Mouse (Mus musculus) liver, embryonic 16.5 days (tissue): ENCODE results near the gene Fam198a. TPM values are rescaled to one million over a fixed set of nuclear protein-coding genes. Genes with fewer than 3 reads are reported as not detected.

Source experiments
- ATAC-seq: fragments of 200-750 bp; cut with Nextera tagmentation; 2 replicates; pipeline ENCODE4 v1.8.0; 2017; ENCODE audit warnings: low read depth, mild to moderate bottlenecking, moderate number of reproducible peaks, moderate library complexity
- H3K27ac ChIP-seq: fragments of 300-500 bp; sonication (generic); 2 replicates; pipeline ENCODE4 v1.5.1; 2014; ENCODE audit warnings: mild to moderate bottlenecking, low read length
- H3K27me3 ChIP-seq: fragments of 300-500 bp; sonication (generic); 2 replicates; pipeline ENCODE4 v1.6.1; 2014; ENCODE audit warnings: low read depth, low read length, mixed read lengths; ENCODE audit not compliant: control insufficient read depth, insufficient read depth
- H3K36me3 ChIP-seq: fragments of 300-500 bp; sonication (generic); 2 replicates; pipeline ENCODE4 v1.6.1; 2014; ENCODE audit warnings: mild to moderate bottlenecking; ENCODE audit not compliant: control insufficient read depth, insufficient read depth
- H3K4me1 ChIP-seq: fragments of 300-500 bp; sonication (generic); 2 replicates; pipeline ENCODE4 v1.6.1; 2014; ENCODE audit warnings: low read depth, low read length, mixed read lengths; ENCODE audit not compliant: control insufficient read depth
- H3K4me2 ChIP-seq: fragments of 300-500 bp; sonication (generic); 2 replicates; pipeline ENCODE4 v1.6.1; 2014; ENCODE audit warnings: low read depth, low read length, mixed read lengths
- H3K4me3 ChIP-seq: fragments of 300-500 bp; sonication (generic); 2 replicates; pipeline ENCODE4 v1.5.1; 2014; ENCODE audit warnings: low read depth, mild to moderate bottlenecking, low read length
- H3K9ac ChIP-seq: fragments of 300-500 bp; sonication (generic); 2 replicates; pipeline ENCODE4 v1.6.1; 2014; ENCODE audit warnings: low read depth, low read length
- H3K9me3 ChIP-seq: fragments of 300-500 bp; sonication (generic); replicated peaks from 2 replicates; pipeline ENCODE4 v1.6.1; 2016; ENCODE audit warnings: low read length; ENCODE audit not compliant: control insufficient read depth
- WGBS: fragments of 180-500 bp; shearing (Covaris S2); extraction: QIAGEN DNeasy Blood & Tissue Kit; methylation state at CpG from one replicate; pipeline ENCODE4 v1.1.7; 2014; ENCODE audit not compliant: insufficient replicate concordance; 5-methylcytosine and 5-hydroxymethylcytosine counted together
- polyA plus RNA-seq: library from polyadenylated mRNA; unstranded; fragments of >200 nt; fragmentation: Nextera tagmentation; extraction: Ambion mirVana; gene quantifications from 2 replicates; pipeline ENCODE4 v1.2.1, GENCODE M21; 2015

The Fam198a gene
- polyA plus RNA-seq, 1 experiment from 2014 or later = 0.76 TPM

DNA sequence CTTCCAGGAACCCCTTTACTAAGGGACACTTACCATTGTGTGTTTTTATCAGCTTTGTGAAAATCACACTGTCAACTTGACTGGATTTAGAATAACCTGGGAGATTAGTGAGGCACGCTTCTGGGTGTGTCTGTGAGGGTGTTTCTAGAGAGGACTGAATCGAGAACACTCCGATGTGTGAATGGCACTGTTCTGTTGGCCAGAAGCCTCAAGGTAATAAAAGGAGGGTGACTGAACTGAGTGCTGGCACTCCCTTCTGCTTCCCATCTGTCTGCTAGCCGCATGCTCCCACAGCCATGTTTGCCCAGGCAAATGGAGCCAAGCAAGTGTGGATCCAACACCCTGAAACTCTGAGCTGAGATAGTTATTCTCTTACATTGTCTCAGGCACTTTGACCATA lies 47.2 kb downstream of the Fam198a start:
- 59% methylated on average over 4 of the region's 4 CpGs for WGBS
- no peak for ATAC-seq

DNA sequence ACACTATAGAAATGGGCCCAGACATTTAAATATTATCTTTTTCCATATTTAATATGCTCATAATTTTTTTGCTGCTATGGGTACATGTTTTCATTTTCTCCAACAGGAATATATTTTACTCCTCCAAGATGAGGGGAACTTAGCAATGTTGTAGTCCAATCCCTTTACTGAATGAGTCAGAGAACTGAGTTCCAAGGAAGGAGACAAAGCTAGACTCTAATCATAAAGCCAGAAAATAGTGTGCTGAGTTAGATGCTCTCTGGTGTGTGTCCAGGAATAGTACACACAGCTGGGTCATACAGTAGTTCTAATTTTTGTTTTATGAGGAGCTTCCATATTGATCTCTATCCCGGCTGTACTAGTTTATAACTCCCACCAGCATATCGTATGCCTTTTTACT lies 55.4 kb downstream of the Fam198a start:
- ATAC-seq = no peak
- Histone ChIP-seq H3K9ac (no peak overlapping the region), H3K4me2 (no peak overlapping the region), H3K4me1 (no peaks in the 10 kb centered on the region), H3K4me3 (no peak overlapping the region), H3K27ac (no peak overlapping the region), H3K27me3 (no peaks in the 10 kb centered on the region), H3K9me3 (no peaks in the 10 kb centered on the region), H3K36me3 (no peaks in the 10 kb centered on the region)
- 76% methylated on average over 2 of the region's 2 CpGs for WGBS

More for the DNA sequence above, 47.2 kb downstream of the Fam198a start:
- Histone ChIP-seq H3K9ac (no peak overlapping the region), H3K27ac (no peak overlapping the region), H3K36me3 (no peaks in the 10 kb centered on the region), H3K4me3 (no peak overlapping the region), H3K27me3 (peaks cover 9% of the 10 kb centered on the region), H3K4me1 (no peaks in the 10 kb centered on the region; the same call in none of the 2 replicates), H3K9me3 (no peaks in the 10 kb centered on the region), H3K4me2 (no peak overlapping the region)

DNA sequence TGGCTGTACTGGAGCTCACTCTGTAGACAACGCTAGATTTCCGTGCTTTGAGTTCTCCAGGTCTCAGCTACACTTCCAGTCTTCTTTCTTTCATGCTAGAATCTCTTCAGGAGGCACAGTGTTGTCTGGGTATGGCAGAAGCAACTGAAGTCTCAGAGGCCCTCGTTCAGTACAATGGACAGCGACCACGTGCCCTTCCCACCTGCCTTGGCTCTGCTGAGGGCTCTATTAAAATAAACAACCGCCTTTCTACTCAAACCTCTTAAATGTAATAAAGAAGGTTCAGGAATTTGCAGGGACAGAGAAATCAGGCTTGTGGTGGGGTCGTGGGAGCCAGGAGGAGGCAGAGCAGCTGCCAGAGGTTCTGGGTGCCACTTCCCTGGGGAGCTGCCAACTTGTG lies 55.8 kb downstream of the Fam198a start:
- ATAC-seq = no peak
- Histone ChIP-seq H3K4me2 (no peak overlapping the region), H3K27ac (no peak overlapping the region), H3K9ac (no peak overlapping the region), H3K27me3 (no peaks in the 10 kb centered on the region), H3K9me3 (no peaks in the 10 kb centered on the region), H3K4me3 (no peak overlapping the region), H3K4me1 (no peaks in the 10 kb centered on the region), H3K36me3 (no peaks in the 10 kb centered on the region)
- WGBS = 6% methylated on average over 7 of the region's 7 CpGs

DNA sequence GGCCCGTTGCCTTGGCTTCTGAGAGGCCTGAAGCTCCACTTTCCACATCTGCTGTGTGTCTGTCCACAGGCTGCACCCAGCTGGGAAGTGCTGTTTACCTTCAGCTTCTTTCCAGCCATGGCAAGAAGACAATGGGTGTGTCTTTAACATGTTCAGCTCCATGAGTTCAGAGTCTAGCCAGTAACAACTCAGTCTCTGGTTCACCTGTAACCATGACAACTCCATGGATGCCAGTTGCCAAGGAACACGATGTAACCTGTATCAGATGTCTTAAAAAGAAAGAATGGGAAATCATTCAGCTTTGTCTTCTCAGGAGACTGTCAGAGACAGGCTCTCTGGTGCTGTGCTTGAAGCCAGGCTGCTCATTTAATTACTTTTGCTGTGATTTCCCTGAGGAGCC lies 58.1 kb downstream of the Fam198a start:
- H3K4me2 ChIP-seq = no peak overlapping the region
- H3K27me3 ChIP-seq = no peaks in the 10 kb centered on the region
- 36% methylated on average over 2 of the region's 2 CpGs for WGBS
- no peak overlapping the region for H3K27ac ChIP-seq
- no peak overlapping the region for H3K9ac ChIP-seq
- H3K4me1 ChIP-seq = no peaks in the 10 kb centered on the region
- no peaks in the 10 kb centered on the region for H3K9me3 ChIP-seq
- no peaks in the 10 kb centered on the region for H3K36me3 ChIP-seq
- no peak overlapping the region for H3K4me3 ChIP-seq
- no peak for ATAC-seq

DNA sequence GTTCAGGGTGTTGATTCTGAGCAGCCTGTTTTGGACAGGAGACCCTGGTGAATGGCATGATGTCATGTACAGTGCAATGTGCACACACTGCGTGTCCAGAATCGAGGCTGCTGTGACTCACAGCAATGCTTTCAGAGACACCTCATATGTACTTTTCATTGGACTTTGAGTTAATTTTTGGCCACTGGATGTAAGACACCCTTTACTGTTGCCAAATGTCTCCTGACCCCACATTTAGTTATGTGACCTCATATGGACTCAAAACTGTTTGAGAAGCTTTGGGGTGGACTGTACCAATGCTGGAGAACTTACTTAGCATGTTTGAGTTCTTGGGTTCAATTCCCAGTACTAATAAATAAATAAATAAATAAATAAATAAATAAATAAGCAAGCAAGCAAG lies 60.0 kb downstream of the Fam198a start:
- WGBS = 54% methylated on average over 2 of the region's 2 CpGs
- H3K9ac ChIP-seq = no peak overlapping the region
- no peaks in the 10 kb centered on the region for H3K36me3 ChIP-seq
- no peak overlapping the region for H3K4me3 ChIP-seq
- no peak overlapping the region for H3K4me2 ChIP-seq
- H3K9me3 ChIP-seq = no peaks in the 10 kb centered on the region
- no peak for ATAC-seq
- H3K4me1 ChIP-seq = no peaks in the 10 kb centered on the region
- H3K27me3 ChIP-seq = no peaks in the 10 kb centered on the region
- no peak overlapping the region for H3K27ac ChIP-seq

DNA sequence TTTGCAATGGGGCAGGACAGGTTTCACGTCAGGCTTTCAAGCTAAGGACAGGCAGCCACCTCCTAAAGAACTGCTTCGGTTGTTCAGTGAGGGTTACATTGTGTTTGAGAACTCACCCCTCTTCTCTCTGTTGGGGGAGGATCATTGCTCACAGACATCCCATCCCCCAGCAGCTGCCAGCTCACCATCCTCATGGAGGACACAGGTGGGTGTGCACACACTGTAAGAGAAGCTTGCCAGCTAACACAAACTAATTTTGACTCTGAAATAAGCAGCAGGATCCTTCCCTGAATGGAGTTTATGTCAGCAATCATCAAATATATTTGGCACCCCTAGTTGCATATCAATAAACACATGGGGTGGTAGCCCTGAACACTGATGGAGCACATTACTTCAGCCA lies 62.0 kb downstream of the Fam198a start:
- no peaks in the 10 kb centered on the region for H3K36me3 ChIP-seq
- no peaks in the 10 kb centered on the region for H3K9me3 ChIP-seq
- no peak for ATAC-seq
- H3K9ac ChIP-seq = no peak overlapping the region
- no peak overlapping the region for H3K4me3 ChIP-seq
- H3K27ac ChIP-seq = no peak overlapping the region
- no peaks in the 10 kb centered on the region for H3K27me3 ChIP-seq
- no peak overlapping the region for H3K4me2 ChIP-seq
- no peaks in the 10 kb centered on the region for H3K4me1 ChIP-seq
- 68% methylated on average over 2 of the region's 2 CpGs for WGBS

DNA sequence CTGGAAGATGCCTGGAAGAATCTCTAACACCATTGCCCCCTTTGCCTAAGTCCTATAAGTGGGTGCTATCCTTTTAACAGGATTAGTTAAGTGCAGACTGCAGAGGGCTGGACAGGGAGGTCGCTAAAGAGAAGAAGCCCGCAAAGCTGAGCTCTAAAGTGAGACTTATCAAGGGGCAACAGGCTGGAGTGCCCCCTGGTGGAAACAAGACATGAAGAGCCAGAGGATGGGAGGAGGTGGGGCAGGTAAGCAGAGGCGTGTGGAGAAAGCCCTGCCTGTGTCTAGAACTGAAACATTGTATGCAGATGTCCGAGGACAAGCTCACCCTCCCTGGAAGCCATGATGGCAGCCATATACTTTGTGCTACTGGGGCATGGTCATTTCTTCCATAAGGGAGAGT lies 62.8 kb downstream of the Fam198a start:
- Histone ChIP-seq H3K36me3 (no peaks in the 10 kb centered on the region), H3K4me3 (no peak overlapping the region), H3K9ac (no peak overlapping the region), H3K9me3 (no peaks in the 10 kb centered on the region), H3K27me3 (no peaks in the 10 kb centered on the region), H3K4me2 (no peak overlapping the region), H3K27ac (no peak overlapping the region), H3K4me1 (no peaks in the 10 kb centered on the region)
- no peak for ATAC-seq
- WGBS = 59% methylated on average over 4 of the region's 4 CpGs

DNA sequence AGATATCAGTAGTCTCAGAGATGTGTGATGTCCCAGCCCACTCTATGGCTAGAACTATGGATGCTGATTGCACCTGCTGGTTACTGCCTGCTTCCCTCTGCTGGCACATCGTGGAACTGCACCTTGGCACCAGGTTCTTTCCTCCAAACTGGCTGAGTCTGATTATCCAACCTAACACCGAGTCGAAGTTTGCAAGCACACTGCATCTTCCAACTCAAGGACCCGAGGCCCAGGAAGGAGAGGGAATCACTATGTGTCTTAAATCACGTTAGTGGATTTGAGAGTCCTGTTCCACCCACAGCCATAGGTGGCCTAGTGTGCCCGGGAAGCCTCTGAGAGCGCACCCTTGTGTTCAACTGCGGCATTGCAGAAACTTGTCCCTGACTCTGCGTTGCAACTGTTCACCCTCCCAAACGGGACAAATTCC lies 63.5 kb downstream of the Fam198a start:
- Histone ChIP-seq H3K4me1 (no peaks in the 10 kb centered on the region), H3K27me3 (no peaks in the 10 kb centered on the region), H3K4me3 (no peak overlapping the region), H3K36me3 (no peaks in the 10 kb centered on the region), H3K4me2 (no peak overlapping the region), H3K27ac (no peak overlapping the region), H3K9ac (no peak overlapping the region), H3K9me3 (no peaks in the 10 kb centered on the region)
- ATAC-seq = no peak
- WGBS = 10% methylated on average over 10 of the region's 10 CpGs

DNA sequence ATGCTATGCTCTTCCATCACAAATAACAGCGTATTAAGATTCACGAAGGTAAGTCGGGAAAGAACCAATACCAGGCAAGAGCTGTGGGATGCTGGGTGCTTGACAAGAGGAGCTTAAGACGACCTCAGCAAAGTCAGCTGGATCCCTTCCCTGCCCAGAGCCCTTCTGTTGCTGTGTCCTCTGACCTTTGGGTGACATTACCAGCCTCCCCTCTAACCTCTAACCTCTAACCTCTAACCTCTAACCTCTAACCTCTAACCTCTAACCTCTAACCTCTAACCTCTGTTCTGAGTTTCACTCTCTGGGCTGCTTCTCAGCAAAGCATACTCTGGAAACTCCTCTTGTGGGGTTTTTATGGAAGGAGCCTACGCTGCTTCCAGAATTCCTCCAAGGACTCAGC lies 67.3 kb downstream of the Fam198a start:
- Histone ChIP-seq H3K27me3 (no peaks in the 10 kb centered on the region), H3K4me3 (no peak overlapping the region), H3K4me2 (no peak overlapping the region), H3K4me1 (no peaks in the 10 kb centered on the region), H3K36me3 (no peaks in the 10 kb centered on the region), H3K27ac (no peak overlapping the region), H3K9me3 (no peaks in the 10 kb centered on the region), H3K9ac (no peak overlapping the region)
- WGBS = 66% methylated on average over 5 of the region's 5 CpGs
- no peak for ATAC-seq
